Mouse (Mus musculus) cerebellum, adult 18-20 months (tissue): ENCODE data around the gene Rasip1.
A peak's percentile ranks its signal among the peaks of the same experiment; 100 is the strongest.

Source experiments
- DNase-seq, 2 experiments: peaks; one replicate each; pipeline ENCODE4 v3.0.0; 2021

The Rasip1 gene

GRCm38 (mm10) chr7:45625481-45625880 is 1.8 kb upstream of the Rasip1 start:
- DNase-seq = no peak

DNA sequence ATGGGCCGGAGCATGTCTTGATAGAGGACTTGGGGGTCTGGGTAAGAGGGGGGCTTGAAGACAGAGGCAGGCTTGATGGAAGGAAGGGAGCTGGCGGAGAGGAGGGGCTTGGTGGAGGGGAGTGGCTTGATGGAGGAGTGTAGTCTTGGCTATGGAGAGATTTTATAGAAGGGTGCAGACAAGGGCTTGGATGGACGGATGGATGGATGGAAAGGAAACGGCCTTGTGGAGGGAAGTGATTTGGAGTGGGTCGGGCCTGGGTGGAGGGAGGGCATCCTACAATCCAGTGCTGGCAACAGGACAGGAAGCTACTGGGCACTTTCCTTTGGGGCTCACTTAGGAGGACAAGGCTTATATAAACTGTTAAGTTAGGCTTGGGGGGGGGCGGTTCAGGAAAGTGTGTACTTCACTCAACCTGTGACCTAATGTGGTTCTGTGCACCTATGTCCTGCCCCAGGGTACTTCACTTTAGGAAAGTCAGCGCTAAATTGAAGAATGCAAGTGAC is 664 bp upstream of the Rasip1 start:
- DNase-seq = no peak

GRCm38 (mm10) chr7:45628364-45629294 is 1.3 kb downstream of the Rasip1 start:
- DNase-seq = peak; percentile 93 to 98

DNA sequence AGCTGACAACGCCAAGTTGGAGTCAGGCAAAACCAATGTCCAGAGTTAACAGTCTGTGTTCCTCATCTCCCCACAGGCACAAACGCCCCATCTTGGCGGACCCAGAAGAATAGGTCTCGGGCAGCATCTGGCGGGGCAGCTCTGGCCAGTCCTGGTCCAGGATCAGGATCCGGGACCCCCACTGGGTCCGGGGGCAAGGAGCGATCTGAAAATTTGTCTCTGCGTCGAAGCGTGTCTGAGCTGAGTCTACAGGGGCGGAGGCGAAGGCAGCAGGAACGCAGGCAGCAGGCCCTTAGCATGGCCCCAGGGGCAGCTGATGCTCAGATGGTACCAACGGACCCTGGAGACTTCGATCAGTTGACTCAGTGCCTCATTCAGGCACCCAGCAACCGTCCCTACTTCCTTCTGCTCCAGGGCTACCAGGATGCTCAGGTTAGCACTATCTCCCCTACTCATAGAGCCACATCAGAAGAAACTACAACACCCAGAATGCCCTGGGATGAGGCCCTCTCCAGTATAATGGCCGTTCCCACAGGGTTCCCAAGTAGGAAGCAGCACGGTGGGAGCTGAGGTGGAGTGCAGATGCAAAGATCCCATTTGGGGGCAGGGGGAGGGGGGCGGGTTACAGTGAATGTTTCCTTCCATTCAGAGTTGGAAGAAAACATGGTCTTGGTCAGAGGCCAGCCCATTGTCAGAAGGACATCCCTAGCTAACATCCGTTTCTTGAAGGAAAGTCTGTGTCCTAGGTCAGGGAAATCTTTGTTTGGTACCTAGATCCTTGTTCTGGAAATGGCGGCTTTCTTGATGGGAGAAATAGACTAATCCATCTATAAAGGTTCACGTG is 3.0 kb downstream of the Rasip1 start:
- peak in 1 of 2 experiments; percentile 27 for DNase-seq

GRCm38 (mm10) chr7:45632499-45632898 is 5.2 kb downstream of the Rasip1 start:
- peak; percentile 79 for DNase-seq

- DNase-seq = no peak
Measured at GRCm38 (mm10) chr7:45634946-45635681, 7.8 kb downstream of the Rasip1 start.

DNA sequence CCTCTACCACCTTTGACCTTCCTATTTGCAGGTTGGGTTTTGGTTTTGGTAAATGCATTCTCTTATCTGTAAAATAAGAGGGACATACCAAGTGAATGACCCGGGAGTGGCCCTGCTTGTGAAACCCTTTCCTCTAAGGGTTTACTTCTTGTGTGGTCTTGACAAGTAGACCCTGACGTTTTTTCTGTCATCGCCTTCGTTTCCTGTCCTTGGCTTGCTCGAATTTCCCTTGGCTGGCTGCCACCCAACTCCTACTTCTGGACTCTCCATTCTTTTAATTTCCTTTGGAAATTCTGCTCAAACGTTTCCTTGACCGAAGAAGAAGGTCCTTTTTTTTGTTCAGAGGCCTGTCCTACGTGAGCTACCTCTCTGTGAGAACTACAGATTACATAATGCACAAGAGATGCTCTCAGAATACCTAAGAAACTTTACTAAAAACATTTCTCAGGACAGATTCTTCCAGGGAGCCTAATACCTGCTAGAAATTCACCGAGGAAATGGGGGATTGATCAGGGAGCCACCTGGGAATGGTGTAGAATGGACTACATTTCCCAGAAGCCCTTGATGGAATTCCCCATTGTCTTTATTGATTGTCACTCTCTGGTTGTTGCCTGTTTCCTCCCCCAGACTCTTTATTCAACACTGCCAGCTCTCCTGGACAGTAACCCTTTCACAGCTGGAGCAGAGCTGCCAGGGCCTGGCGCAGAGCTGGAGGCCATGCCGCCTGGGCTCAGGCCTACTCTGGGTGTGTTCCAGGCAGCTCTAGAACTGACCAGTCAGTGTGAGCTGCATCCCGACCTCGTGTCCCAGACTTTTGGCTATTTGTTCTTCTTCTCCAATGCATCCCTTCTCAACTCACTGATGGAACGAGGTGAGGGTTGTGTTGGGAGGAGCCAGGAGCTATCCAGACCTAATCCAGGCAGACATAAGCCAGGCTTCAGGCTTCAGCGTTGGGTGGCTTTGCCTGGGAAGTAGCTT is 8.7 kb downstream of the Rasip1 start:
- no peak for DNase-seq

- DNase-seq = peak in 1 of 2 experiments; percentile 41
Measured at GRCm38 (mm10) chr7:45637710-45638109, 10.4 kb downstream of the Rasip1 start.

GRCm38 (mm10) chr7:45638623-45639401 is 11.5 kb downstream of the Rasip1 start:
- DNase-seq = peak; percentile 96 to 100

- peak in 1 of 2 experiments; percentile 39 for DNase-seq
Measured at GRCm38 (mm10) chr7:45639561-45640027, 12.3 kb downstream of the Rasip1 start, which contains the start of gene Mamstr. Gene Mamstr, plus strand, starts transcription at chr7:45639977.

GRCm38 (mm10) chr7:45640191-45640957 is 13.1 kb downstream of the Rasip1 start:
- no peak for DNase-seq

DNA sequence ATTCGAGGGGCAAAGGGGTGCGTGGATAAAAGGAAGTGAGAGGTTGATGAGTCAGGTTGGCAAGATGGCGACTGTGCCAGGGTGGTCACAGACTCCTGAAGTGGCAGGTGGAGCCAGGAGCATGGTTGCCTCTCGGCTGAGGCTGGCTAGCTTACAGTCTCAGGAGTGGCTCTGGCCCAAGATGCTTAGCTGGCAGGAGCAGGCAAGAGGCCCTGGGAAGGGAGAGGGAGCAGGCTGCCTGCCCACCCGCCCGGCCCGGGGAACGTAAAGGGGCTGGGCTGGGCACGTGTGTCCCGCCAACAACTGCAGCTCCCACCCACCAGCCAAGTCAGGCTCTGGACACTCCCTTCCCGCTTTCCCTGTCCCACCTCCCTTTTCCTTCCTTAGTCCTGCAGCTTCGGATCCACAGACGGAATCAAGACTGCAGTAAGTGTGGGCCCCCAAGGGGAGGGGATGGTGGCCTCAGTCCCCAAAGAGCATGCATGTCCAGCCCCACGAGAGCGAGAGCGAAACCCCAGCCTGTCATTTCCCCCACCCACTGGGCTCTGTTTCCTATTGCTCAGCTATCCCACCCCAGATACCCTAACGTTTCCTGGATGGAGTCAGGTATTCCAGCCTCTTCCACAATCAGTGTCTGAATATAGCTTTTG is 14.2 kb downstream of the Rasip1 start:
- DNase-seq = peak; percentile 59 to 70

GRCm38 (mm10) chr7:45642083-45642482 is 14.8 kb downstream of the Rasip1 start:
- peak; percentile 59 to 60 for DNase-seq

GRCm38 (mm10) chr7:45642503-45643255 is 15.4 kb downstream of the Rasip1 start:
- peak in 1 of 2 experiments; percentile 37 for DNase-seq

GRCm38 (mm10) chr7:45643441-45644178 is 16.3 kb downstream of the Rasip1 start:
- peak; percentile 99 to 100 for DNase-seq

- DNase-seq = peak; percentile 66 to 68
Measured at GRCm38 (mm10) chr7:45644183-45644582, 16.9 kb downstream of the Rasip1 start.

- peak in 1 of 2 experiments; percentile 32 for DNase-seq
Measured at GRCm38 (mm10) chr7:45644872-45645590, 17.7 kb downstream of the Rasip1 start.
